Mouse (Mus musculus): Measurements from ENCODE around the gene Odf2. TPM values are rescaled to one million over a fixed set of nuclear protein-coding genes. Genes with fewer than 3 reads are reported as not detected.

The Odf2 gene
- total RNA-seq, 2 experiments from 2014 or later, result 84.6 to 94.6 TPM

GRCm38 (mm10) chr2:29931194-29931593 is 42.2 kb downstream of the Odf2 start:
- no peak for DNase-seq (ENCODE audit: low spot score in 2 of 2)

- DNase-seq (ENCODE audit: low spot score in 2 of 2), result peak; percentile 97 to 98
Observed at GRCm38 (mm10) chr2:29934906-29935599, 46.0 kb downstream of the Odf2 start, which contains the start of gene Gle1. Gene Gle1, plus strand, starts transcription at chr2:29935426.

GRCm38 (mm10) chr2:29940073-29940472 is 51.1 kb downstream of the Odf2 start:
- no peak for DNase-seq (ENCODE audit: low spot score in 2 of 2)

- DNase-seq (ENCODE audit: low spot score in 2 of 2), result no peak
Observed at GRCm38 (mm10) chr2:29940826-29941225, 51.8 kb downstream of the Odf2 start.

- no peak for DNase-seq (ENCODE audit: low spot score in 2 of 2)
Observed at GRCm38 (mm10) chr2:29944723-29945122, 55.7 kb downstream of the Odf2 start.

GRCm38 (mm10) chr2:29948896-29949295 is 59.9 kb downstream of the Odf2 start:
- DNase-seq (ENCODE audit: low spot score in 2 of 2), result no peak

- no peak for DNase-seq (ENCODE audit: low spot score in 2 of 2)
Observed at GRCm38 (mm10) chr2:29961246-29961645, 72.2 kb downstream of the Odf2 start.

- DNase-seq (ENCODE audit: low spot score in 2 of 2), result peak in 1 of 2 experiments; percentile 36
Observed at GRCm38 (mm10) chr2:29964354-29965249, 75.6 kb downstream of the Odf2 start.

- DNase-seq (ENCODE audit: low spot score in 2 of 2), result peak; percentile 98
Observed at GRCm38 (mm10) chr2:29965250-29965843, 76.3 kb downstream of the Odf2 start, which contains the start of gene Sptan1. Gene Sptan1, plus strand, starts transcription at chr2:29965560.

- peak; percentile 50 to 57 for DNase-seq (ENCODE audit: low spot score in 2 of 2)
Observed at GRCm38 (mm10) chr2:29965906-29966305, 76.9 kb downstream of the Odf2 start.

GRCm38 (mm10) chr2:29966826-29967225 is 77.8 kb downstream of the Odf2 start:
- no peak for DNase-seq (ENCODE audit: low spot score in 2 of 2)

GRCm38 (mm10) chr2:29967768-29968167 is 78.7 kb downstream of the Odf2 start:
- DNase-seq (ENCODE audit: low spot score in 2 of 2), result no peak

GRCm38 (mm10) chr2:29968638-29969037 is 79.6 kb downstream of the Odf2 start:
- DNase-seq (ENCODE audit: low spot score in 2 of 2), result no peak

GRCm38 (mm10) chr2:29971838-29972635 is 83.0 kb downstream of the Odf2 start:
- peak; percentile 53 to 61 for DNase-seq (ENCODE audit: low spot score in 2 of 2)

GRCm38 (mm10) chr2:29973525-29973924 is 84.5 kb downstream of the Odf2 start:
- DNase-seq (ENCODE audit: low spot score in 2 of 2), result no peak

- peak in 1 of 2 experiments; percentile 47 for DNase-seq (ENCODE audit: low spot score in 2 of 2)
Observed at GRCm38 (mm10) chr2:29977307-29977706, 88.3 kb downstream of the Odf2 start.

GRCm38 (mm10) chr2:29980661-29981060 is 91.6 kb downstream of the Odf2 start:
- DNase-seq (ENCODE audit: low spot score in 2 of 2), result no peak

All from left cerebral cortex, adult 18-20 months (tissue).